Mouse (Mus musculus) midbrain, embryonic 16.5 days (tissue): ENCODE measurements around the gene Fen1. TPM values are rescaled to one million over a fixed set of nuclear protein-coding genes. Genes with fewer than 3 reads are reported as not detected.

Experiments used
- ATAC-seq: fragments of 200-750 bp; cut with Nextera tagmentation; 2 replicates; pipeline ENCODE4 v1.8.0; 2017; ENCODE audit warnings: moderate TSS enrichment
- H3K27ac ChIP-seq: fragments of 300-500 bp; sonication (generic); 2 replicates; pipeline ENCODE4 v1.5.1; 2014; ENCODE audit warnings: mild to moderate bottlenecking, low read length, mixed read lengths
- H3K27me3 ChIP-seq: fragments of 300-500 bp; sonication (generic); 2 replicates; pipeline ENCODE4 v1.6.1; 2014; ENCODE audit warnings: low read depth, low read length, mixed read lengths; ENCODE audit not compliant: control insufficient read depth, insufficient read depth
- H3K36me3 ChIP-seq: fragments of 300-500 bp; sonication (generic); 2 replicates; pipeline ENCODE4 v1.6.1; 2014; ENCODE audit warnings: mild to moderate bottlenecking, low read length, moderate library complexity, mixed read lengths; ENCODE audit not compliant: control insufficient read depth, insufficient read depth
- H3K4me1 ChIP-seq: fragments of 300-500 bp; sonication (generic); 2 replicates; pipeline ENCODE4 v1.6.1; 2014; ENCODE audit warnings: mild to moderate bottlenecking, low read length, mixed read lengths; ENCODE audit not compliant: control insufficient read depth, insufficient read depth
- H3K4me2 ChIP-seq: fragments of 300-500 bp; sonication (generic); 2 replicates; pipeline ENCODE4 v1.6.1; 2014; ENCODE audit warnings: mild to moderate bottlenecking, low read length, mixed read lengths
- H3K4me3 ChIP-seq: fragments of 300-500 bp; sonication (generic); 2 replicates; pipeline ENCODE4 v1.5.1; 2014; ENCODE audit warnings: low read depth, mild to moderate bottlenecking, low read length, moderate library complexity, mixed read lengths
- H3K9ac ChIP-seq: fragments of 300-500 bp; sonication (generic); 2 replicates; pipeline ENCODE4 v1.6.1; 2014; ENCODE audit warnings: low read depth, low read length, mixed read lengths
- H3K9me3 ChIP-seq: fragments of 300-500 bp; sonication (generic); replicated peaks from 2 replicates; pipeline ENCODE4 v1.6.1; 2014; ENCODE audit warnings: mild to moderate bottlenecking, low read length, mixed read lengths; ENCODE audit not compliant: control insufficient read depth, poor library complexity, severe bottlenecking
- WGBS: fragments of 180-500 bp; shearing (Covaris S2); extraction: QIAGEN DNeasy Blood & Tissue Kit; methylation state at CpG from one replicate; pipeline ENCODE4 v1.1.7; 2014; 5-methylcytosine and 5-hydroxymethylcytosine counted together
- polyA plus RNA-seq: library from polyadenylated mRNA; unstranded; fragments of >200 nt; fragmentation: Nextera tagmentation; extraction: Ambion mirVana; gene quantifications from 2 replicates; pipeline ENCODE4 v1.2.1, GENCODE M21; 2015

Fen1 gene
- 19.5 and 21.9 TPM in 2 replicates for polyA plus RNA-seq

GRCm38 (mm10) chr19:10203848-10204615 is at the start of gene Fen1, which contains the start of gene Tmem258:
Gene Fen1, minus strand, starts transcription at chr19:10204169.
Gene Tmem258, plus strand, starts transcription at chr19:10204014.
- under 1% methylated on average over 40 of the region's 40 CpGs for WGBS
- H3K9me3 ChIP-seq: no peaks in the 10 kb centered on the region
- no peaks in the 10 kb centered on the region for H3K27me3 ChIP-seq
- peak within 1 kb of the TSS; percentile 64 for H3K4me3 ChIP-seq
- H3K9ac ChIP-seq: peak within 1 kb of the TSS; percentile 73
- peaks cover 15% of the 10 kb centered on the region for H3K4me1 ChIP-seq
- peak within 1 kb of the TSS; percentile 86 for H3K27ac ChIP-seq
- peak; percentile 94 for ATAC-seq
- peak within 1 kb of the TSS; percentile 76 for H3K4me2 ChIP-seq
- H3K36me3 ChIP-seq: peaks cover 31% of the 10 kb centered on the region

GRCm38 (mm10) chr19:10248128-10248527 is 44.2 kb upstream of the Fen1 start:
- Histone ChIP-seq H3K9me3 (no peaks in the 10 kb centered on the region), H3K36me3 (peaks cover 13% of the 10 kb centered on the region), H3K9ac (no peak overlapping the region), H3K4me1 (no peaks in the 10 kb centered on the region), H3K27me3 (no peaks in the 10 kb centered on the region), H3K27ac (no peak overlapping the region), H3K4me2 (no peak overlapping the region), H3K4me3 (no peak overlapping the region)
- no peak for ATAC-seq
- WGBS: 59% methylated on average over 20 of the region's 20 CpGs

- Histone ChIP-seq H3K9ac (no peak overlapping the region), H3K36me3 (peaks cover 12% of the 10 kb centered on the region), H3K4me1 (no peaks in the 10 kb centered on the region), H3K9me3 (no peaks in the 10 kb centered on the region), H3K4me2 (no peak overlapping the region), H3K4me3 (no peak overlapping the region), H3K27me3 (no peaks in the 10 kb centered on the region), H3K27ac (no peak overlapping the region)
- 33% methylated on average over 6 of the region's 6 CpGs for WGBS
- ATAC-seq: no peak
Measured at GRCm38 (mm10) chr19:10247165-10247564, 43.2 kb upstream of the Fen1 start.

- Histone ChIP-seq H3K9ac (no peak overlapping the region), H3K4me3 (no peak overlapping the region), H3K27ac (no peak overlapping the region), H3K9me3 (no peaks in the 10 kb centered on the region), H3K4me2 (no peak overlapping the region), H3K27me3 (peaks cover 8% of the 10 kb centered on the region), H3K36me3 (no peaks in the 10 kb centered on the region; the same call in 1 of the 2 replicates), H3K4me1 (peaks cover 5% of the 10 kb centered on the region)
- 18% methylated on average over 3 of the region's 3 CpGs for WGBS
- ATAC-seq: no peak
Measured at GRCm38 (mm10) chr19:10244183-10244582, 40.2 kb upstream of the Fen1 start.

GRCm38 (mm10) chr19:10242916-10243315 is 38.9 kb upstream of the Fen1 start:
- H3K4me1 ChIP-seq: peaks cover 5% of the 10 kb centered on the region
- H3K9me3 ChIP-seq: no peaks in the 10 kb centered on the region
- no peak overlapping the region for H3K27ac ChIP-seq
- 8% methylated on average over 8 of the region's 8 CpGs for WGBS
- ATAC-seq: no peak
- no peak overlapping the region for H3K9ac ChIP-seq
- H3K36me3 ChIP-seq: no peaks in the 10 kb centered on the region; the same call in 1 of the 2 replicates
- H3K4me3 ChIP-seq: no peak overlapping the region
- H3K27me3 ChIP-seq: peaks cover 8% of the 10 kb centered on the region
- no peak overlapping the region for H3K4me2 ChIP-seq

- 10% methylated on average over 36 of the region's 43 CpGs for WGBS
- peaks cover 5% of the 10 kb centered on the region for H3K4me1 ChIP-seq
- H3K36me3 ChIP-seq: no peaks in the 10 kb centered on the region
- H3K27ac ChIP-seq: no peak within 1 kb of the TSS
- ATAC-seq: peak; percentile 70
- H3K4me2 ChIP-seq: peak within 1 kb of the TSS; percentile 70
- H3K4me3 ChIP-seq: peak within 1 kb of the TSS; percentile 44
- H3K9ac ChIP-seq: peak within 1 kb of the TSS; percentile 63
- H3K27me3 ChIP-seq: peaks cover 8% of the 10 kb centered on the region
- H3K9me3 ChIP-seq: no peaks in the 10 kb centered on the region
Measured at GRCm38 (mm10) chr19:10240654-10241305, 36.8 kb upstream of the Fen1 start, which contains the start of gene Myrf. Gene Myrf, minus strand, starts transcription at chr19:10240748.

- Histone ChIP-seq H3K27me3 (peaks cover 8% of the 10 kb centered on the region), H3K4me1 (peaks cover 5% of the 10 kb centered on the region), H3K27ac (no peak overlapping the region), H3K9ac (peak overlapping the region; percentile 63), H3K4me2 (peak overlapping the region; percentile 70), H3K9me3 (no peaks in the 10 kb centered on the region), H3K4me3 (peak overlapping the region; percentile 44), H3K36me3 (no peaks in the 10 kb centered on the region)
- WGBS: 5% methylated on average over 21 of the region's 26 CpGs
- no peak; the same call in 1 of the 2 replicates for ATAC-seq
Measured at GRCm38 (mm10) chr19:10239975-10240653, 36.1 kb upstream of the Fen1 start.

- no peak overlapping the region for H3K27ac ChIP-seq
- peaks cover 8% of the 10 kb centered on the region for H3K27me3 ChIP-seq
- peaks cover 5% of the 10 kb centered on the region for H3K4me1 ChIP-seq
- no peak for ATAC-seq
- no peak overlapping the region for H3K9ac ChIP-seq
- no peak overlapping the region for H3K4me3 ChIP-seq
- WGBS: 54% methylated on average over 2 of the region's 2 CpGs
- no peaks in the 10 kb centered on the region for H3K9me3 ChIP-seq
- no peak overlapping the region for H3K4me2 ChIP-seq
- no peaks in the 10 kb centered on the region for H3K36me3 ChIP-seq
Measured at GRCm38 (mm10) chr19:10239419-10239818, 35.5 kb upstream of the Fen1 start.
